Mouse (Mus musculus): ENCODE measurements around the gene Grm5.

The Grm5 gene

DNA sequence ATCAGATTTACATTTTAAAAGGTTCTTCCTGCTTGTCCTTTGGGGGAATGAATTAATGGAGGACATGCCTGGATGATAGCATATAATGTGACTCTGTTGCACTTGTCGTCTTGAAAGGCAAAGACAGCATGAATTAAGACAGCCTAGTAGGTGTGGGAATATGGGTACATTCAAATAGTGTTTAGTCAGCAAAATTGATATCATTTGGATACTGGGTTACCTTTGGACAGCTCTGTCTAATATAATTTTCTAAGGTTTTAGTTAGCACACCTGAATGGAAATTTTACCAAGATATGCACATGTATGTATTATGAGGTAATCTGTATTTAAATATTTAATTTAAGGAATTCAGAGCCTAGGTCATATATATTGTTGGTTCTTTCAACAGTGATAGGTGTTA lies 353.4 kb downstream of the Grm5 start:
- DNase-seq: no peak

DNA sequence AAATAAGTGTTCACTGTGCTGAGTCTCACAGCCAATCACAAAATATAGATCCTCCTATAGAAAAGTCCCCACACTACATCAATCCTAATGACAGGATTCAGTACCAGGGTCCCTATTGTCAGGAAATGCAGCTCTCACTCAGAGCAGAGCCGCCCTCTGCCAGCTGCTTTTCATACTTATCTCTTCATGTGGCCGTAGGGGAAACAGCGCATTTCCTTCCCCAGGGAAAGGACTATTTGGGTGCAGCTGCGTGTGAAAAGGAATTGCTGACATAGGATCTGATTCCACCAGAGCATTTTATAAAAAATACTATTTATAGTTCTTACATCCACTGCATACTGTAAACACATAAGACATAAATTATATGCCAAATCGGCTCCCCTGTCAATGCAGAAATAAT lies 354.3 kb downstream of the Grm5 start:
- no peak for DNase-seq

DNA sequence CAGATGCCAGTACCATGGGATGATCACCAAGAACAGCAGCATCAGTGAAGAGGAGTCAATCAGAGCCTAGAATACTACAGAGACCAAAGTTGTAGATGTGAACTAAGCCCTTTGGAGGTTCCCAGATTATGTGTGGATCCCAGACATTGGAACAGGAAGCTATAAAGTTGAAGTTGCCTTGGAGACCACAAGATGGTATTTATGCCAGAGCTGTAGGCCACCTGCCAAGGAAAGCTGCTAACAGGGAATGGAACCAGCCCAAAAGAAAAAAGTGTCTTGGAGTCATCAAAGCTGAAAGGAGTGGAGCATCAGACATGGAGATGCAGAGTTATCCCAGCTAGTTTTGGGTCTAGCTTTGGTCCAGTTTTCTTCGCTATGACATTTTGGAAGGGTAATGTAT lies 366.2 kb downstream of the Grm5 start:
- no peak for DNase-seq

DNA sequence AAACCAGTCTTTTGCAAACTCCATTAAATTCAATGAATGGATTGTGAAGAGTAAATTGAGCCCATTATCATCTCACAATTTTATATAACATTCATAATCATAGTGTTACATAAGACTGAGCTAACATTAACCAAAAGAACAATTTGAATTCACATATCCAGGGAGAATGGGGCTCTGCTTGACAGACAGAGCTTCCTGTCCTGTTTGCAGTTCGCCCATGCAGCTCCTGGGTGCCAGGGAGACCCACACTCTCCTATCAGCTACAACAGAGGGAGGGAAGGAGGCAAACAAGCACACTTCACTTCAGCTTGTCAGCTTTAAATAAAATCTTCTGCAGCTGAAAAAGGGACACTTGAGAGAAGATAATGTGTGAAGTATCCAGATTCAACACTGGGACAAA lies 389.2 kb downstream of the Grm5 start:
- DNase-seq: no peak

DNA sequence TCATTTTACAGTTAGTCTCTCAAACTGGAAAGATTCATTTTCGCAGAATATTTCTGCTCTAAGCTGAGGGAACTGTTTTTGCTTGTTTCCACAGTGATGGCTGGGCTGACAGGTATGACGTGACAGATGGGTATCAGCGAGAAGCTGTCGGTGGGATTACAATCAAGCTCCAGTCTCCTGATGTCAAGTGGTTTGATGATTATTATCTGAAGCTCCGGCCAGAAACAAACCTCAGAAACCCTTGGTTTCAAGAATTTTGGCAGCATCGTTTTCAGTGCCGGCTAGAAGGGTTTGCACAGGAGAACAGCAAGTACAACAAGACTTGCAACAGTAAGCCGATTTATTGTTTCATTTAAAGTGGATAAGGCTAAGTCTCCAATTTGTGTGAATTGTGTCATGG lies 391.1 kb downstream of the Grm5 start:
- no peak for DNase-seq

DNA sequence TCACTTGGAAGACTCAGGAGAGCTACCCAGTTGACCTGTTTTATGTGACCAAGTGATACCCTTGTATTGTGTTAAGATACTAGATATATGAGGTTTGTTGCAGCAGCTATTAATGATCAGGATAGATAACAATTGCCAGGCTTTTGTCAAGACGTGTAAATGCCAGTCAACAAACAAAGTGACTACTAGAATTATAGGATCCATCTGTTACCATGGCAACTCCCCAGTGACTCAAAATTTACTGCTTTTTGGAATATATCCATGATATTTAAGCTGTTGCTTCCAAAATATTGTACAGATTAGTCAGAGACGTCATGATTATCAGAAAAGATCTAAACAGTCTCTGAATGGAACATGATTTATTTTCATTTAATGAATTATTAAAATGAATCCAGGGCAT lies 399.5 kb downstream of the Grm5 start:
- DNase-seq: no peak

DNA sequence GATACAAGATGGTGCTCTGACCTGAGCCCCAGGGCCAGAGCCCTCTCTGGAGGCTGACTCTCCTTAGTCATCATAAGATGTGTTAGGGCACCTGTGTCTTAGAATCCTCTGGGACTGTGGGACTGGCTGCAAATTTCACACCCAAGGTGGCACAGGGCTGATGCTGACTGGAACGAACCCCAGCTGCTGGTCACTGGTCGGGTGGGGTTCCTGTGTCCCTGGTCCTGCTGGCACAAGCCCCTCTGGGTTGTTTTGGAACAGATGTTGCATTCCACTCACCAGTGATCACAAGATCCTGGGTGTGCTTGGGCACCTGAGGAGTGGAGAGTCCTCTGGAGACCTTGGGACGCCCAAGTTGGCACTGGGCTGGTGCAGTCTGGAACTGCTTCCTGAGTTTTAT lies 430.5 kb downstream of the Grm5 start:
- no peak for DNase-seq

DNA sequence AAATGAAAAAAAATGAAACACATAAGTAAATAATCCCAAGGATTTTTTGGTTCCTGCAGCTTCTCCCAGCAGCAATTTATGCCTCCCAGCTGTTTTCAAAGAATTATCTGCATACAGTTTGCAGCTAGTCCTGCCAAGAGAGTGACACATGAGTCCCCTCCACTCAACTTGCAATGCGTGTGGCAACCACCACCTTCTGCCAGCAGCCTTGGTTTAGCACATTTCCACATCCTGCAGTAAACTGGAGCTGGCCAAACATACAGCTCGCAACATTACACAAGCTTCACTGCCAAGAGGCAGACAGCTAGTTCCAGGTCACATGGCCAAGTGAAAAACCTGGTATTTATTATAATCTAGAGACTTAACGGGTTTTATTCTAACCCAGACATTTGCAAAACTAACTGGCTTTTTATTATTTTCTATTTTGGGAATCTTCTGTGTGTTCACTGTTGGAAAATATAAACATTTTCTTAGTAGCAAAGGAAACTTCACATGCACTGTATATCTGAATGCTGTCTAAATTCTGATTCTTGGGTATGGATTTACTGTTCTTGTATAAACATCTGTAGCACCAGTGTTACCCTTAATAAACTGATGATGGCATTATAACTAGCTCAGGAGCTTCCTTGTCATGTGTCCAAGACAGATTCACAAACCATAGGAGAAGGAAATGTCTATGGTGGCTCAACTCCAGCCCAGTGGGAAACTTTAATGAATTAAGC lies 443.6 kb downstream of the Grm5 start:
- no peak for DNase-seq

DNA sequence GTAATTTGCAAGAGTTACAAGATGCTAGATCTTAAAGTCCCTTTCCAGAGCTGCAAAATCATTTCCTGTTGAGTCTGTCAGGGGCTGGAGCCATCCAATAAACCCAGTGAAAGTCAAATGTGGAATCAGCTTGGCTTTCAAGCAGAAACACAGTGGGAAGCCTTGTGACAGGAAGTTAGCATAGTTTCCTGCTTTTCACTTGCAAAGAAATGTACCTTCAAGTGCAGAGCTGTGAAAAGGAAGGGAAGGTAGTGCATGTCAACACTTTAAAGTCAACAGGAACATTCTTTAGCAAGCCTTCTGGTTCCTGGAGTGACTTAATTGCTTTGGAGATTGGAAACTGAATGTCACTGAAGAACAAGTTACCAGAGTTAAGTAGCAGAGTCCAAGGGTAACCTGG lies 463.4 kb downstream of the Grm5 start:
- no peak for DNase-seq

DNA sequence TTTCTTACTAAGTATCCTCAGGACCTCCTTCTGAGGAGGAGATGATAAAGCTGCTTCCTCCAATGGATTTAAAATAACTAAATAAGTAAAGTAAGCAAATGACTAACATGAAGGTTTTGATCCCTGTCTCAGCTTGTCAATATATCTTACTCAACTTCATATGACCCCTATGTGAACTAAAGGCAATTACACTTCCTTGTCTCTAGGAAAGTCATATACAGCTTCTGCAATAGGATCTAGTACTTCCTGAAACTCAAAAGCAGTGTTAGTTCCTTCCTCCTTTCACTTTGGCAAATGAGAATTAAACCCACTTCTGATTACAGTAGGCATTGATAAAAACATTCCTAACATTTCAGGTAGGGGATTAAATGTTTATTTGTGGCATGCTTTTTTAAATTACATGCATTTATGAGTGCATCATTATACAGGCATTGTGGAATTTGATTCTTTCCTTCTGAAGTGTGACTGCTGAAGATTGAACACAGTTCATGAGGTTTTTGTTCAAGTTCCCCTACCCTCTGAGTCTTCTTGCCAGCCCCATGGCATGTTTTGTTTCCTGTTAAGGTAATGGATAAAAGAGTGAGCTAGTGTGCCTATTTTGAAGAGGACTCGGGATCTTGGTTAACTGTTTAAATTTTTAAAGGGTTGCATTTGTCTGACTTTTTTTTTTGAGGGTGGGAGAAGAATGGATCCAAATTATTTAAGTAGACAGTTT lies 470.4 kb downstream of the Grm5 start:
- DNase-seq: no peak

DNA sequence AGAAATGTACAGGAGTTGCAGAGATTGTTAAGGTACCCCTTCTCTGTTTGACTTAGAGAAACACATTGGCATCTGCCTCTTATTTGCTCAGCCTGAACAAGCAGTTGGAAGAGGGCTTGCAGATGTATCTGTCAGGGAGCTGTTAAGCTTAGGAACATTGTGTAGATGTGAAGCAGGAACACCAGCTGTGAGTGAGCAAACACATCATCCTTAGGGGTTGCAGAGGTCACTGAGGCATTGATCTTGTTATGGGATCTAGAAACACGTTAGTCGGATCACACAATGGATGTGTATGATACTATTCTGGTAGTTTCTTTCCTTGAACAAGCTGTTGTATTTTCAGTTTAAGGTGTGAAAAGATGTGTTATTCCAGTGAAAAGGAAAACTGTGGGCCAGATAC lies 472.5 kb downstream of the Grm5 start:
- no peak for DNase-seq

DNA sequence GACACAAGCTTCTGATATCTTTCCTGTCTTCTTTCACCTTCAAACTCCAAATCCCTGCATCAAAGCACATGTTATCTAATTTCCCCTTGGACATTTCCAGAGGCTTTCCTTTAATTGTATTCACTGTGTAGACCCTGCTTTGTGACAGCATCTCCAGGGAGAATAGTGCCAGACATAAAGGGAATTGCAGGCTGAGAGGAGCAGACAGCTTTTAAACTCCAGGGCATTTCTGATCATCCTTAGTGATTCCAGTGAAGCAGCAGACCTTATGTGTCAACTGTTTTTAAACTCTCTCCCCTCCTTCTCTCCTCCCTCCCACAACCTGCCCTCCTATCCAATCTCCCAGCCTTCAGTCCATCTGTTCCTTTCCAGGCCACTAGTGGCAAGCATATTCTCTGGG lies 507.1 kb downstream of the Grm5 start:
- no peak for DNase-seq

DNA sequence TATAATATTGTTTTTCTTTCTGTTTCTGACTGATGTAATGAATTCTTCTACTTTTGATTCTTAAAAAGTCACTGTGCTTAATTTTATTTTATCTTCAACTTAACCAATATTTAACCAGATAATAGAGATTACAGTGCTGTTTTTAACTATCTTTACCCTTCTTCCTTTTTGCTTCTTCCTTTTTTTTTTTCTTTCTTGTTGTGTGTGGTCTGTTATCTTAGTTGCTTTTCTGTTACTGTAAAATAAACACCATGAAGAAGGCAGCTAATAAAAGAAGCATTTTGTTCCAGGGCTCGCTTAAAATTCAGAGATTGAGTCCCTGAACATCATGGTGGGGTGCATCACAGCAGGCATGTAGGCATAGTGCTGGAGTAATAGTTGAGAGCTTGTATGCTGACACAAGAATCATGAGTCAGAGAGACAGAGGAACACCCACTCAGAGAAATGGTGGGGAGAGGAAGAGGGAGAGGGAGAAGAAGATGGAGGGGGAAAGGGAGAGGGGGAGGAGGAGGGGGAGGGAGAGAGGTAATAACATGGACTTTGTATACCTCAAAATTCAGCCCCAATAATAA lies 512.7 kb downstream of the Grm5 start:
- no peak for DNase-seq

DNA sequence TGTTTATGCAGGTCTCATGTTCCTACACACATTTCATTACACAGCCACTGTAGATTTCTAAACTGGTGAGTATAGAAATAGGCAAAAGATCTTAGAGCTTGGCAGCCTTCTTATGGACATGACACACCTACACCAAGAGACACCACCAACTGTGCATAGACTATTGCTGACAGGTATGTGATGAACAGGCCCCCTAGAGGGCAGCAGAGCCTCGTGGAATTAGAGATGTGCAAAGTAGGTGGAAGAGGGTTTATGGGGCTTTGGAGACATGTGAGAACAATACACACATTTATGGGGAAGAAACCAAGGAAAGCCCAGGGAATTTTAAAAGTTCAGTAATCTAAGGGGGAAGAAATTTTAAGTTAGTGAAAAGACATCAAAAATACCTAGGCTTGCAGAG lies 513.7 kb downstream of the Grm5 start:
- peak; percentile 62 for DNase-seq

DNA sequence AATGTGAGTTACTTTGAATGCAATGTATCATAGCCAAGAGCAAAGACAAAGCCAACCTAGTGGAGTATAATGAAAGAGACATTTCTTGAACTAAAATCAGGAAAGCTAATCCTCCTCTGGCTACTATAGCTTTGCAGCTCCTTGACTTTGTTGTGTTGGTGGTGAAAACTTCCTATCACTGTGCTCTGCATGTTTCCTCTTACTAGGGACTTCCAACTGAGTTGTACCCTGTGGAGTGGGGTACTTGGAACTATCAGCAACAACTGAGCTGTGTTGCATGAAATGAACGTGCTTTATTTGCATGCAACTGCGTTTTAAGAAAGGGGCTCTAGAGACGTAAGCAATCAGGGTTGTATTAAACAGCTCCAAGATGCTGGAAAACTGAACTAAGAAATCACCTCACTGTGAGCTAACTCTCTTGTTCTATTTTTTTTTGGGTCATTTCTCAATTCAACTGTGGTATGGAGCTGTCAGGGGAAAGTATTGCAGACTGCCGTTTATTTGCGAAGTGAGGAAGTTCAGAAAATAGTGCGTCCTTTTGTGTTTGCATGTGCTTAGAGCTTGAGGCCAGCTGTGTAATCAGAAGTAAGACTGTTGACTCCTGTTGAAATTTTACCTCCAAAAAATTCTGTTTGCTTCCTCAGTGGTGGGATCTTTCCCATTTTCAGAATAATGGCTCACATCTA lies 532.9 kb downstream of the Grm5 start:
- DNase-seq: no peak

DNA sequence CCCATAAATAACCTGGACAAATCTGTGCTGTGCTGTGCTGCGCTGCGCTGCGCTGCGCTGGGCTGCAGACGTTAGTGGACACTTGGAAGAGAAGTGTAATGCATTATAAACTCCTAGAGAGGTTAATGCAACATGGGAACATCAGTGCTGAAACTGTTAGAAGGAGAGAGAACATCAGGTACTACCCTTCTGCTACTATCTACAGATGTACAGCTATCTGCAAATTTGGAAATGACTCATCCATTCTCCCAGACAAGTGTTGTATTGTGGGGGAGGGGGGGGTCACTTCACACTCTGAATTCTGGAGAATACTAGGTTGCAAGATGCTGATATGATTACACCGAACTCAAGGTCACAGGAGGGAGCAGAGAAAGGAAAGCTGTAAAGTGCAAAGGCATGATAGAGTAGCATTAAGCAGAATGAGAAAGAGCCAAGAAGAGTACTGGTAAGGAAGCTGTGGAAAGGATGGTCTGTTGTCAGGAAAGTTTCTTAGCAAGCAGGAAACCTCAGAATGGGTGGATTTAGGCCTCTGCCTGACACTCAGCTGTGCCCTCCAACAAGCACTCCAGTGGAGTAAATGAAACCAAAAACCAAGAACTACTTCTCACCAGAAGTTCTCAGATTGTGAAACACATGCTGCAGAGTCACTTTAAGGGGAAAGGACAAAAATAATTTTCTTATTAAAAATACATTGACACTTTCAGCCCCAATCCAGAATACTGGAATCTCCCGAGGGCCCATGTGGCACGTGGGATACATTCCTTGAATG lies 544.3 kb downstream of the Grm5 start:
- no peak for DNase-seq

DNA sequence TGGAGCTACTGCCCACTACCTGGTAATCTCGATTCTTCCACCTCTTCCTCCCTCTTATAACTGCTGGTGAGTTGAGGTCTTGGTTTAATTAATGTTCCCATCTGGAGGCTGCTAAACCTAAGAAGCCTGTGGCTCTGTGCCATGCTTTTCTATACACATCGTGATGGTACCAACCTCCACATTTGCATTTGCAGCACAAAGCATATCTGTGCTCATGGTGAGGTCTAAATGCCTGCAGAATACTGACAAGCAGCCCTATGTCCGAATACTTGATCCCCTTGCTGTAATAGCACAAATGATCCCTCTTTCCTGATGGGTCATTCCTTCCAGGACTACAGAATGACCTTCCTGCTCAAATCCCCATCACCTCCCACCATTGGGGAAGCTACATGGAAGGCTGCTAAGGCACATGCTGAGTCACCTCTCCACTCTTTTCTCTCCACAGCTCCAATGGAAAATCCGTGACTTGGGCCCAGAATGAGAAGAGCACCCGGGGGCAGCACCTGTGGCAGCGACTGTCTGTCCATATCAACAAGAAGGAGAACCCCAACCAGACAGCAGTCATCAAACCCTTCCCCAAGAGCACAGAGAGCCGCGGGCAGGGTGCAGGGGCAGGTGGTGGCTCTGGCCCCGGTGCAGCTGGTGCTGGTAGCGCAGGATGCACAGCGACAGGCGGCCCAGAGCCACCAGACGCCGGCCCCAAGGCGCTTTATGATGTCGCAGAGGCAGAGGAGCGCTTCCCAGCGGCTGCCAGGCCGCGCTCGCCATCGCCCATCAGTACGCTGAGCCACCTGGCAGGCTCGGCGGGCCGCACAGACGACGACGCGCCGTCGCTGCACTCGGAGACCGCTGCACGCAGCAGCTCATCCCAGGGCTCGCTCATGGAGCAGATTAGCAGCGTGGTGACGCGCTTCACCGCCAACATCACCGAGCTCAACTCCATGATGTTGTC lies 545.8 kb downstream of the Grm5 start:
- DNase-seq: no peak

DNA sequence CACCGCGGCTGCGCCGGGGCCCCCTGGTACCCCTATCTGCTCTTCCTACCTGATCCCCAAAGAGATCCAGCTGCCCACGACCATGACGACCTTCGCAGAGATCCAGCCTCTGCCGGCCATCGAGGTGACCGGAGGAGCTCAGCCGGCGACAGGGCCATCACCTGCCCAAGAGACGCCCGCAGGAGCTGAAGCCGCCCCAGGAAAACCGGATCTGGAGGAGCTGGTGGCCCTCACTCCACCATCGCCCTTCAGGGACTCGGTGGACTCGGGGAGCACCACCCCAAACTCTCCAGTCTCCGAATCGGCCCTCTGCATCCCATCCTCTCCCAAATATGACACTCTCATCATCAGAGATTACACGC lies 546.5 kb downstream of the Grm5 start:
- no peak for DNase-seq

DNA sequence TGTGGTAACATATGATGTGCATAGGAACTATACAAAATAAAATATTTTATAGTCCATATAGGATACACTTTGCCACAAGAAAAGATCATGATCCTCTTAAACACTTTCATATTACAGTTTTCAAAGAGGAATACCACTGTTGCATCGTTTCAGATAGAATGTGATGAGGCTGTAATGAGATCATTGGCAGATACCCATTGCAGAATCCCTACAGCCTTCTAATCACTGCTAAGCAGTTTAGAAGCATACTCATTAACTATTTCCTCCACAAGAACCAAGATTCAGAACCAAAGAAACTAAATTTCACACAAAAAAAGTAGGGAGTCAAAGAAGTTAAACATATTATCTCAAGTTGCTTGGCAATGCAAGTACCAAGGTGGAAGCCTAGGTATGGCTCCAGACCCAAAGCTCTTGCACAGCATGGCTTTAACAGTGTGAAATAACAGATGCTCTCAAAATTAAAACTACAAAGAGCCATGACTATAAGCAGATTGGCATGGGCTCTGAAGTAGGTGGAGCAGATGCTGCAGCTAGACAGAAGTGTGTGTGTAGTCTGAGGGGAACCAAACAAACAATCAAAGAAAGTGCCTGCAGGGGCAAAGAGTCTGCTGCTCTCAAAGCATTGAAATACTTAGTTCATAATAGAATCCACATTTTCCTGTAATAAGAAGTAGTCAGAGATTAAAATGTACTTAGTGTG lies 575.7 kb downstream of the Grm5 start:
- DNase-seq: no peak

DNA sequence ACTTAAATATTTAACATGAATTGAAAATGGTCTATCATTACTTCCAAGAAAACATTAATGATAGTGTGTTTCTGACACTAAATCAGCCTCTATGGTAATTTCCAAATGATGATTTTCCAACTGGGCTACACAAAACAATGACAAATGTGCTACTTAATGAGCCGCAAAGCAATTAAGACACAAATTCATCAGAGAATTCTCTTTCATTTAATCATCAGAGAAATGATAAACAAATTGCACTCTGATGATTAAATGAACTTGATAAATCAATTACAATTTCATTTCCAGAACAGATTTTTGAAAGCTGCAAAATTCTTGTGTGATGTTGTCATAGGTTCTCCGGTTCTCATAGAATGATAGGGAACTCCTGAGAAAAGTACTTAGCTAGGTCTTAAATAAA lies 577.6 kb downstream of the Grm5 start:
- no peak for DNase-seq

Measured in kidney, postnatal 14 days (tissue).